Mouse (Mus musculus): ENCODE measurements around the gene Adamts7. TPM values are rescaled to one million over a fixed set of nuclear protein-coding genes. Genes with fewer than 3 reads are reported as not detected.
A peak's percentile ranks its signal among the peaks of the same experiment; 100 is the strongest.

The Adamts7 gene
- polyA plus RNA-seq, 1 experiment from 2014 or later, result 3.2 TPM

DNA sequence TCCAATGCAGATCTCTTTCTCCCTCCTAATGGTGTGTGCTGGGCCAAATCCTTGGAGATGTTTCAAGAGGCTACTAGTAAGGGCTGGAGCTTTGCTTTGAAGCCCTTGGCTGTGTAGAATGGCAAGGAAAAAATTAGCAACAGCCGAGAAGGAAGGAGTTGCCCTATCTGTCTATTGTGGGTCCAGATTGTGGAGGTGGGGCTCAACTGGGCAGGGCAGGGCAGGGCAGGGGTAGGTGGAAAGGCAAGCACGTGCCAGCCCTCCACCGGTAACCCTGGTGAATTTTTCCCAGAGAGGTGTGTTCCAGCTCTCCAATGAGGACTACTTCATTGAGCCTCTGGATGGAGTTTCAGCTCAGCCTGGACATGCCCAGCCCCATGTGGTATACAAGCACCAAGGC, 10.5 kb downstream of the Adamts7 start:
- Histone ChIP-seq H3K4me1 (replicated peaks; ENCODE audit: control insufficient read depth, insufficient read depth) (no peaks in the 10 kb centered on the region), H3K27me3 (ENCODE audit: control insufficient read depth, insufficient read depth, low read length) (no peaks in the 10 kb centered on the region), H3K4me3 (ENCODE audit: low read depth, low read length) (no peak overlapping the region), H3K27ac (replicated peaks) (no peak overlapping the region), H3K9ac (ENCODE audit: low read length) (no peak overlapping the region), H3K9me3 (ENCODE audit: control insufficient read depth, low read length) (no peaks in the 10 kb centered on the region), H3K36me3 (ENCODE audit: control insufficient read depth, insufficient read depth, low read length) (no peaks in the 10 kb centered on the region), H3K4me2 (replicated peaks; ENCODE audit: low read depth) (no peak overlapping the region)
- TF ChIP-seq EP300 (optimal IDR thresholded peaks at IDR 0.05), result no peak
- no peak for TF ChIP-seq CTCF (IDR thresholded peaks at IDR 0.05; ENCODE audit: low read depth)
- DNase-seq (ENCODE audit: low spot score) (no peak), ATAC-seq (ENCODE audit: low FRiP score, low TSS enrichment) (peak; percentile 58)
- WGBS, result 55% methylated on average over 3 of the region's 3 CpGs

DNA sequence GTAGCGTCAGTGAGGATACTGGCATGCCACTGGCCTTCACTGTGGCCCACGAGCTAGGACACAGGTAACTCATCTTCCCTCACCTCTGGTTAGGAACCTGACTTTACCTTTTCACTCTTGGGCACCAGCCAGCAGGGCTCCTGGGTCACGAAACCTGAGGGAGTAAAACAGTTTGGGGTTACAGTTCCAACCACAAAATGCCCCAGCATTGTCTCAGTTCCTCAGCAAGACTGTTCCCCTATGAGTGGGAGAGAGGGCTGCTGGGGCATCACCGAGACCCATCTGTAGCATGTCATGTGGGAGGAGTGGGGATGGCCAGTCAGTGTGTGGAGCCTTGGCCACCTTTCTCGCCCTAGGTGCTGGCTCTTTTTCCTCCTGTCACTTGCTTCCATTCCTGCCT, 16.5 kb downstream of the Adamts7 start:
- ATAC-seq (ENCODE audit: low FRiP score, low TSS enrichment), result no peak
- WGBS, result 83% methylated on average over 5 of the region's 5 CpGs
- Histone ChIP-seq H3K4me2 (replicated peaks; ENCODE audit: low read depth) (no peak overlapping the region), H3K4me1 (replicated peaks; ENCODE audit: control insufficient read depth, insufficient read depth) (no peaks in the 10 kb centered on the region), H3K9me3 (ENCODE audit: control insufficient read depth, low read length) (no peaks in the 10 kb centered on the region), H3K36me3 (ENCODE audit: control insufficient read depth, insufficient read depth, low read length) (no peaks in the 10 kb centered on the region), H3K27me3 (ENCODE audit: control insufficient read depth, insufficient read depth, low read length) (no peaks in the 10 kb centered on the region), H3K9ac (ENCODE audit: low read length) (no peak overlapping the region), H3K4me3 (ENCODE audit: low read depth, low read length) (no peak overlapping the region), H3K27ac (replicated peaks) (no peak overlapping the region)
- DNase-seq (ENCODE audit: low spot score), result no peak
- no peak for TF ChIP-seq EP300 (optimal IDR thresholded peaks at IDR 0.05)

DNA sequence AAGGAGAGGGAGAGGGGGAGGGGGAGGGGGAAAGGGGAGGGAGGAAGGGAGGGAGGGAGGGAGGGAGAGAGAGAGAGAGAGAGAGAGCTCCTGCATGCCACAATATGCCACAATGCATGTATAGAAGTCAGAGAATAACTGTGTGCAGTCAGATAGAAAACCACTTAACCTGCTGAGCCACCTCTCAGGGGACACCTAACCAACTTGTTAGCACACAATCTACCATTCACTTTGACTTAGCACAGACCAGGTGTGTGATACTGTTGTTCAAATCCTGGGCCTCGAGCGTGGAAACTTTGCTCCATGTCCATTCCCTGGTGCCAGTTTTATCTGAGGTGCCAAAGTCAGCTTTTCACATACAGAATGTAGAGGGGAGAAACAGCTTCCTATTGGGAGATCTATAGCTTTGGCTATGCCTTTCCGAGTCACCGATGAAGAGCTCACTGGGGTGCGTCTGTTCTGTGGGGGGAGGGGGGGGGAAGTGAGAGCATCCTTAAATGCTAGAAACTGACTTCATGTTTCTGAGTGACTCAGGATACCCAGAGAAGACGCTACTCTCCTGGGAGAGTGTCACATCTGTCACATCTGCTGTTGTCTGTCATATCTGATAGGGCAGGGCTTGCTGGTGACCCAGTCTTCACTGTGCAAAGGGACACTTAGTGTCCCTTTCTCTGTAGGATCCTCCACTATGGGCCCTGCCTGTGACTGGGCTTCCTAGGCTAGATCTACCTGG, 19.0 kb downstream of the Adamts7 start:
- no peak overlapping the region for H3K4me3 ChIP-seq (ENCODE audit: low read depth, low read length)
- H3K4me1 ChIP-seq (replicated peaks; ENCODE audit: control insufficient read depth, insufficient read depth), result no peaks in the 10 kb centered on the region
- ATAC-seq (ENCODE audit: low FRiP score, low TSS enrichment) (no peak), DNase-seq (ENCODE audit: low spot score) (no peak)
- H3K27me3 ChIP-seq (ENCODE audit: control insufficient read depth, insufficient read depth, low read length), result no peaks in the 10 kb centered on the region
- WGBS, result 73% methylated on average over 6 of the region's 6 CpGs
- H3K27ac ChIP-seq (replicated peaks), result no peak overlapping the region
- H3K36me3 ChIP-seq (ENCODE audit: control insufficient read depth, insufficient read depth, low read length), result no peaks in the 10 kb centered on the region
- no peaks in the 10 kb centered on the region for H3K9me3 ChIP-seq (ENCODE audit: control insufficient read depth, low read length)
- no peak overlapping the region for H3K9ac ChIP-seq (ENCODE audit: low read length)
- no peak overlapping the region for H3K4me2 ChIP-seq (replicated peaks; ENCODE audit: low read depth)
- no peak for TF ChIP-seq EP300 (optimal IDR thresholded peaks at IDR 0.05)
- TF ChIP-seq CTCF (IDR thresholded peaks at IDR 0.05; ENCODE audit: low read depth), result no peak

DNA sequence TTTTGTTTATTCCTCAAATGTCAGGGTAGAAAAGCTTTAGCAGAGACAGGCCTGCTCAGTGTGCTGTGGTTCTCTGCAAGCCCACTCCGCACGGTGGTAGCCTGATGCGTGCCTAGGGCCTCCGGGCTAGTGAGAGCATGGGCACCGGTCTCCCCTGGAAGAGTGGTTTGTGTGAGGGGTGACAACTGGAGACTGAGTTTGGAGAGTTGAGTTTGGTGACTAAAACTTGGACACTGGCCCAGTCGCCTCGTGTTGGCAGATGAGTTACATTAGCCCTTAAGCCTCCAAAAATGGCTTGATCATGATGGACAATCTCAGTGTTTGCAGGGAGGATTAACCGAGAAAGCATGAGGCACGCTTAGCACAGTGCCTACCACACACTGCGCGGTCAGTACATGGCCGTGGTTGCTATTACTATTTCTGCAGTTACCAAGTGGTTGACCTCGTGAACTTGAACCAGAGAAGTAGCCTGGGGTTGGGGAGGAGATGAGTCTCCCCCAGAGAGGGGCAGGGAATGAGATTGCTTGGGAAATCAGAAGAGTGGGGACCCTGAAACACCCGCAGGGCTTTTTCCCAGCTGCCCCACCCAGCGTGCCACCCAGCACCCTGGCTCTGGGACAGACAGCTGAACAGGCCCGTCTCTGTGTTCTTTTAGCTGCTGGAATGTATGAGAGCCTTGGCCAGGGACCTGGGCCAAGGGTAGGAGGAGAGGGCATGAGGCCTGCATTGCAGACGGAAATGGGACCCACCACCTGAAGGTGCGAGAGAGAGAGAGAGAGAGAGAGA, 20.0 kb downstream of the Adamts7 start:
- no peaks in the 10 kb centered on the region for H3K4me1 ChIP-seq (replicated peaks; ENCODE audit: control insufficient read depth, insufficient read depth)
- no peak for TF ChIP-seq CTCF (IDR thresholded peaks at IDR 0.05; ENCODE audit: low read depth)
- TF ChIP-seq EP300 (optimal IDR thresholded peaks at IDR 0.05), result no peak
- no peak overlapping the region for H3K9ac ChIP-seq (ENCODE audit: low read length)
- WGBS, result 48% methylated on average over 18 of the region's 18 CpGs
- peak overlapping the region; percentile 49; the same call in 1 of the 2 replicates for H3K27ac ChIP-seq (replicated peaks)
- ATAC-seq (ENCODE audit: low FRiP score, low TSS enrichment) (peak; percentile 36; the same call in 1 of the 2 replicates), DNase-seq (ENCODE audit: low spot score) (no peak)
- H3K9me3 ChIP-seq (ENCODE audit: control insufficient read depth, low read length), result no peaks in the 10 kb centered on the region
- 0 out of 2 replicates have a peak overlapping the region, but pooled peaks have one; percentile 11 for H3K4me2 ChIP-seq (replicated peaks; ENCODE audit: low read depth)
- no peaks in the 10 kb centered on the region for H3K27me3 ChIP-seq (ENCODE audit: control insufficient read depth, insufficient read depth, low read length)
- no peaks in the 10 kb centered on the region for H3K36me3 ChIP-seq (ENCODE audit: control insufficient read depth, insufficient read depth, low read length)
- H3K4me3 ChIP-seq (ENCODE audit: low read depth, low read length), result no peak overlapping the region

DNA sequence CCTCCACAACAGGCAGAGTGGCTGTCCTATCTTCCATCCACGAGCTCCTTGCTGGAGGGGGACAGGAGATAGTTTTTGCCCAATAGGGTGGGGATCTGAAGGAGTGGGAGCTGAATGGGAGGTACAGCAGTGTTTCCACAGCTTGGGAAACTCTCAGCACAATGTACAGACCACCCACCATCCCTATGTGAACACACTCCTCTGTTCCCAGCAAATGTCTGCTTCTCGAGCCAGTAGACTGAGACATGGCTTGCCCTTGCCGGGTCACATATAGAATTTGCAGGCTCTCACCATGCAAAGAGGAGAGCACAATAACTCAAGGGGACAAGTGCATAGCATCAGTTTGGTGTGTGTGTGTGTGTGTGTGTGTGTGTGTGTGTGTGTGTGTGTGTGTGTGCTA, 20.7 kb downstream of the Adamts7 start:
- H3K4me3 ChIP-seq (ENCODE audit: low read depth, low read length), result no peak overlapping the region
- H3K4me2 ChIP-seq (replicated peaks; ENCODE audit: low read depth), result no peak overlapping the region
- 59% methylated on average over 3 of the region's 3 CpGs for WGBS
- TF ChIP-seq CTCF (IDR thresholded peaks at IDR 0.05; ENCODE audit: low read depth) (no peak), EP300 (optimal IDR thresholded peaks at IDR 0.05) (no peak)
- no peak overlapping the region for H3K9ac ChIP-seq (ENCODE audit: low read length)
- DNase-seq (ENCODE audit: low spot score), result no peak
- no peak overlapping the region for H3K27ac ChIP-seq (replicated peaks)
- no peaks in the 10 kb centered on the region for H3K9me3 ChIP-seq (ENCODE audit: control insufficient read depth, low read length)
- no peak for ATAC-seq (ENCODE audit: low FRiP score, low TSS enrichment)
- H3K4me1 ChIP-seq (replicated peaks; ENCODE audit: control insufficient read depth, insufficient read depth), result no peaks in the 10 kb centered on the region
- H3K27me3 ChIP-seq (ENCODE audit: control insufficient read depth, insufficient read depth, low read length), result no peaks in the 10 kb centered on the region
- no peaks in the 10 kb centered on the region for H3K36me3 ChIP-seq (ENCODE audit: control insufficient read depth, insufficient read depth, low read length)

DNA sequence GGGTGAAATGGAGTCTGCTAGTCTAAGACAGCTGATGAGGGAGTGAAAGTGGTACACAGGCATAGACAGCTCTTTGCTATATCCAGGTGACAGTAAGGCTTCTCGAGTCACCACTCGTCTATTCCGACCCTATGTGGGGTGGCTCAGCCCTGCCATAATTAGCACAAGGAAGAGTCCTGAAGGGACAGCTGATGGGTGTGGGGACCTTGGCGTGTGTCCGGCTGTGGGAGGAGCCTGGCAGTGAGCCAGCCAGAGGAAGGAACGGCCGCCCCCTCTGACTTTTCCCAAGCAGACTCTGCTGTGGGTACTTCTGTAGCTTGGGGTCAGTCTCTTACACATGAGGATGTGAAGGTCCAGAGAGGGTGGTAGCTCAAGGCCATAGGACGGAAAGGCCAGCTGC, 21.2 kb downstream of the Adamts7 start:
- TF ChIP-seq CTCF (IDR thresholded peaks at IDR 0.05; ENCODE audit: low read depth) (no peak), EP300 (optimal IDR thresholded peaks at IDR 0.05) (no peak)
- WGBS, result 55% methylated on average over 8 of the region's 8 CpGs
- no peak overlapping the region for H3K4me3 ChIP-seq (ENCODE audit: low read depth, low read length)
- H3K27ac ChIP-seq (replicated peaks), result no peak overlapping the region
- H3K4me2 ChIP-seq (replicated peaks; ENCODE audit: low read depth), result no peak overlapping the region
- ATAC-seq (ENCODE audit: low FRiP score, low TSS enrichment) (0 out of 2 replicates have a peak, but pooled peaks have one; percentile 5), DNase-seq (ENCODE audit: low spot score) (no peak)
- no peaks in the 10 kb centered on the region for H3K36me3 ChIP-seq (ENCODE audit: control insufficient read depth, insufficient read depth, low read length)
- H3K27me3 ChIP-seq (ENCODE audit: control insufficient read depth, insufficient read depth, low read length), result no peaks in the 10 kb centered on the region
- H3K4me1 ChIP-seq (replicated peaks; ENCODE audit: control insufficient read depth, insufficient read depth), result no peaks in the 10 kb centered on the region
- H3K9me3 ChIP-seq (ENCODE audit: control insufficient read depth, low read length), result no peaks in the 10 kb centered on the region
- no peak overlapping the region for H3K9ac ChIP-seq (ENCODE audit: low read length)
